Mouse (Mus musculus) erythroblast, embryonic 14.5 days (primary cell): ENCODE measurements around the gene Cdk1.

Experiments
- GATA1 ChIP-seq: IDR thresholded peaks from 2 replicates; pipeline ENCODE4 v1.6.1; 2012; ENCODE audit warnings: low read length, inconsistent platforms, mixed read lengths
- TAL1 ChIP-seq: IDR thresholded peaks from 3 replicates; pipeline ENCODE4 v1.6.1; 2012; ENCODE audit warnings: low read length, inconsistent platforms, mixed read lengths

GRCm38 (mm10) chr10:69384640-69385039 is 31.9 kb upstream of the Cdk1 start:
- TF ChIP-seq GATA1 (no peak), TAL1 (no peak)
